ENCODE assay signal across 8 mouse cellular contexts in genomic region chr15:93274679-93275583, GRCm38 (mm10). TPM values are rescaled to one million over a fixed set of nuclear protein-coding genes. Genes with fewer than 3 reads are reported as not detected.
DNase-seq lines count a peak whose midpoint lies in the region; ATAC-seq lines count a peak whose summit lies in the region.

Gxylt1 (minus strand) TSS chr15:93275179.

- H3K27ac ChIP-seq in hindbrain, embryonic 14.5 days: peak within 1 kb of the TSS; percentile 91

- no peaks in the 10 kb centered on the region for H3K36me3 ChIP-seq in hindbrain, embryonic 14.5 days (replicated peaks; ENCODE audit: control insufficient read depth, insufficient read depth)

- peak within 1 kb of the TSS; percentile 94 for H3K4me2 ChIP-seq in hindbrain, embryonic 14.5 days (replicated peaks)

- H3K27me3 ChIP-seq in hindbrain, embryonic 14.5 days (ENCODE audit: control insufficient read depth, insufficient read depth, low read length): no peaks in the 10 kb centered on the region

- no peaks in the 10 kb centered on the region for H3K9me3 ChIP-seq in hindbrain, embryonic 14.5 days (ENCODE audit: control insufficient read depth, low read length)

- DNase-seq in R1 (ENCODE audit: low read depth, low spot score): peak; percentile 91
- peak; percentile 100 for DNase-seq in cerebellum, postnatal 25 days
- peak; percentile 94 to 97 for DNase-seq in frontal cortex, postnatal 25 days (ENCODE audit: low spot score in 2 of 2)
- peak; percentile 96 for DNase-seq in hindbrain, embryonic 14.5 days (ENCODE audit: low spot score)
- DNase-seq in layer of hippocampus, postnatal 36 days: peak; percentile 100
- peak; percentile 99 for DNase-seq in lung, postnatal 36 days
- DNase-seq in retina, postnatal 1 day: peak; percentile 98
- DNase-seq in urinary bladder, adult 18-20 months (ENCODE audit: low spot score in 2 of 2): peak; percentile 100

- ATAC-seq in hindbrain, embryonic 14.5 days (ENCODE audit: low FRiP score): peak; percentile 99

- peaks cover 14% of the 10 kb centered on the region for H3K4me1 ChIP-seq in hindbrain, embryonic 14.5 days (replicated peaks; ENCODE audit: control insufficient read depth, insufficient read depth, low read length)

- WGBS in hindbrain, embryonic 14.5 days: under 1% methylated on average over 90 of the region's 93 CpGs

- peak within 1 kb of the TSS; percentile 76 for H3K4me3 ChIP-seq in hindbrain, embryonic 14.5 days (replicated peaks; ENCODE audit: low read length)

- peak within 1 kb of the TSS; percentile 77 for H3K9ac ChIP-seq in hindbrain, embryonic 14.5 days

RNA-seq across cellular contexts. Expression of gene Gxylt1, which starts in this region (rescaled TPM):
- polyA plus RNA-seq in hindbrain, embryonic 14.5 days (2014; fragmentation: Nextera tagmentation; extraction: Ambion mirVana): 6.5 and 7.3 TPM in 2 replicates
- total RNA-seq in layer of hippocampus, postnatal 36 days (2021): 10 to 100 TPM; 11.0 to 11.4 TPM

Comparison
In these comparisons a context has a peak if more than half of its experiments do, and no peak if none do; other contexts are left out.
1. Peak in every context shown above with its lines: DNase-seq, ATAC-seq, H3K4me3 ChIP-seq and H3K27ac ChIP-seq.